Mouse (Mus musculus) testis, adult 2 months (tissue): ENCODE data around the gene Miga1. TPM values are rescaled to one million over a fixed set of nuclear protein-coding genes. Genes with fewer than 3 reads are reported as not detected.

Experiments used
- H3K27ac ChIP-seq: fragments of 200-500 bp; 2 replicates; pipeline ENCODE4 v1.5.1; 2012; ENCODE audit warnings: low read depth, low read length; ENCODE audit not compliant: control insufficient read depth, insufficient read depth
- H3K27me3 ChIP-seq: fragments of 200-500 bp; 2 replicates; pipeline ENCODE4 v1.6.1; 2012; ENCODE audit warnings: mild to moderate bottlenecking, low read length, moderate library complexity; ENCODE audit not compliant: control insufficient read depth, insufficient read depth
- H3K36me3 ChIP-seq: fragments of 200-500 bp; 2 replicates; pipeline ENCODE4 v1.6.1; 2012; ENCODE audit warnings: mild to moderate bottlenecking, low read length; ENCODE audit not compliant: control insufficient read depth, insufficient read depth
- H3K4me1 ChIP-seq: fragments of 200-500 bp; 2 replicates; pipeline ENCODE4 v1.6.1; 2012; ENCODE audit warnings: low read length; ENCODE audit not compliant: control insufficient read depth, insufficient read depth
- H3K4me3 ChIP-seq: fragments of 200-500 bp; 2 replicates; pipeline ENCODE4 v1.5.1; 2012; ENCODE audit warnings: low read depth, mild to moderate bottlenecking, low read length, moderate library complexity, mixed read lengths; ENCODE audit not compliant: control insufficient read depth
- CTCF ChIP-seq: fragments of 200-500 bp; IDR thresholded peaks from 2 replicates; pipeline ENCODE4 v1.5.1; 2012; ENCODE audit warnings: low read depth, mild to moderate bottlenecking, inconsistent platforms, low read length, moderate library complexity; ENCODE audit not compliant: control insufficient read depth, insufficient read depth, insufficient replicate concordance
- POLR2A ChIP-seq: fragments of 200-500 bp; IDR thresholded peaks from 2 replicates; pipeline ENCODE4 v1.6.1; 2012; ENCODE audit warnings: low read depth, mild to moderate bottlenecking, inconsistent platforms, low read length, moderate library complexity; ENCODE audit not compliant: control insufficient read depth
- polyA plus RNA-seq: library from polyadenylated mRNA; depleted of rRNA; stranded (reverse); fragments of >200 nt; gene quantifications from 2 replicates; pipeline ENCODE4 v1.2.3, GENCODE M21; 2012

The Miga1 gene
- polyA plus RNA-seq, 1 experiment: 3.6 TPM

- no peaks in the 10 kb centered on the region; the same call in 1 of the 2 replicates for H3K36me3 ChIP-seq
- H3K27ac ChIP-seq: no peak overlapping the region
- no peak overlapping the region for H3K4me3 ChIP-seq
Measured at GRCm38 (mm10) chr3:152353434-152354177, 13.4 kb upstream of the Miga1 start.

GRCm38 (mm10) chr3:152352289-152352688 lies 12.1 kb upstream of the Miga1 start:
- H3K4me1 ChIP-seq: peaks cover 4% of the 10 kb centered on the region
- H3K27me3 ChIP-seq: no peaks in the 10 kb centered on the region
- no peak overlapping the region for H3K4me3 ChIP-seq
- H3K27ac ChIP-seq: no peak overlapping the region
- no peaks in the 10 kb centered on the region for H3K36me3 ChIP-seq
- TF ChIP-seq POLR2A (no peak), CTCF (no peak)

More at GRCm38 (mm10) chr3:152353434-152354177, 13.4 kb upstream of the Miga1 start:
- Histone ChIP-seq H3K4me1 (peaks cover 2% of the 10 kb centered on the region), H3K27me3 (no peaks in the 10 kb centered on the region)
- TF ChIP-seq POLR2A: no peak
- no peak for TF ChIP-seq CTCF

GRCm38 (mm10) chr3:152350966-152351365 lies 10.8 kb upstream of the Miga1 start:
- no peak for TF ChIP-seq POLR2A
- TF ChIP-seq CTCF: no peak
- H3K27me3 ChIP-seq: no peaks in the 10 kb centered on the region
- H3K27ac ChIP-seq: no peak overlapping the region
- no peaks in the 10 kb centered on the region for H3K36me3 ChIP-seq
- peaks cover 4% of the 10 kb centered on the region for H3K4me1 ChIP-seq
- H3K4me3 ChIP-seq: no peak overlapping the region

- TF ChIP-seq POLR2A (no peak), CTCF (no peak)
- no peak overlapping the region for H3K4me3 ChIP-seq
Measured at GRCm38 (mm10) chr3:152350431-152350830, 10.2 kb upstream of the Miga1 start.

GRCm38 (mm10) chr3:152348011-152348830 lies 8.0 kb upstream of the Miga1 start:
- H3K4me1 ChIP-seq: peaks cover 4% of the 10 kb centered on the region
- H3K27ac ChIP-seq: no peak overlapping the region
- H3K27me3 ChIP-seq: no peaks in the 10 kb centered on the region
- no peaks in the 10 kb centered on the region for H3K36me3 ChIP-seq
- TF ChIP-seq POLR2A: no peak
- H3K4me3 ChIP-seq: no peak overlapping the region

More at GRCm38 (mm10) chr3:152350431-152350830, 10.2 kb upstream of the Miga1 start:
- no peak overlapping the region for H3K27ac ChIP-seq
- peaks cover 4% of the 10 kb centered on the region for H3K4me1 ChIP-seq
- H3K36me3 ChIP-seq: no peaks in the 10 kb centered on the region
- H3K27me3 ChIP-seq: no peaks in the 10 kb centered on the region

GRCm38 (mm10) chr3:152347227-152347626 lies 7.0 kb upstream of the Miga1 start:
- H3K4me1 ChIP-seq: peaks cover 4% of the 10 kb centered on the region
- H3K27me3 ChIP-seq: no peaks in the 10 kb centered on the region
- H3K4me3 ChIP-seq: peak overlapping the region; percentile 79; the same call in 1 of the 2 replicates
- no peak for TF ChIP-seq POLR2A
- TF ChIP-seq CTCF: no peak
- no peak overlapping the region for H3K27ac ChIP-seq
- H3K36me3 ChIP-seq: no peaks in the 10 kb centered on the region

- Histone ChIP-seq H3K4me1 (peaks cover 4% of the 10 kb centered on the region), H3K4me3 (peak overlapping the region; percentile 79), H3K36me3 (no peaks in the 10 kb centered on the region), H3K27me3 (no peaks in the 10 kb centered on the region), H3K27ac (peak overlapping the region; percentile 10)
- TF ChIP-seq POLR2A (no peak), CTCF (no peak)
Measured at GRCm38 (mm10) chr3:152346633-152347141, 6.5 kb upstream of the Miga1 start.
